Mouse (Mus musculus) bone marrow macrophage, adult 2 months (primary cell): ENCODE data around the gene Nemp1.

ENCODE experiments used
- CTCF ChIP-seq: IDR thresholded peaks from 2 replicates; pipeline ENCODE4 v1.5.1; 2012; ENCODE audit warnings: low read depth, mild to moderate bottlenecking, low read length, moderate library complexity
- POLR2A ChIP-seq: IDR thresholded peaks from 2 replicates; pipeline ENCODE4 v1.6.1; 2012; ENCODE audit warnings: mild to moderate bottlenecking, low read depth, low read length, borderline replicate concordance

DNA sequence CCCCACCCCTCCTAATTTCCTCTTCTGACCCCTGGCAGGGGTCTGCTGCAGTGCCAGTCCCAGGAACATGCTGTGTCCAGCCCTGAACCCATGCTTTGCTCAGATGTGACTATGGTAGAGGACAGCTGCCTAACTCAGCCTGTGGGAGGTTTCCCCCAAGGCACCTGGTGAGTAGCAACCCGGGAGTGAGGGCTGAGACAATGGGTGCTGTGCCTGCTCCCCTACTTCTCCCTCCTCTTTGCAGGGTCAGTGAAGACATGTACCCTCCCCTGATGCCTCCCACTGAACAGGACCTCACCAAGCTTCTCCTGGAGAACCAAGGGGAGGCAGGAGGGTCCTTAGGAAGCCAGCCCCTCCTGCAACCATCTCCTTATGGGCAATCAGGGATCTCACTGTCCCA, 7.2 kb upstream of the Nemp1 start:
- TF ChIP-seq CTCF (no peak), POLR2A (no peak)
